Mouse (Mus musculus) ES-E14 (cell line): ENCODE results near the gene Gm6525.

Source experiments
- CHD2 ChIP-seq: IDR thresholded peaks from 2 replicates; pipeline ENCODE4 v1.6.1; 2014; ENCODE audit warnings: mild to moderate bottlenecking, low read depth, low read length, inconsistent platforms
- ZC3H11A ChIP-seq: IDR thresholded peaks from 2 replicates; pipeline ENCODE4 v1.6.1; 2012; ENCODE audit warnings: low read depth, mild to moderate bottlenecking, inconsistent platforms, low read length, borderline replicate concordance

GRCm38 (mm10) chr3:84166073-84166472, 7.8 kb upstream of the Gm6525 start:
- TF ChIP-seq ZC3H11A, result no peak
- TF ChIP-seq CHD2, result no peak
